Mouse (Mus musculus): ENCODE measurements around the gene Stk38l. TPM values are rescaled to one million over a fixed set of nuclear protein-coding genes. Genes with fewer than 3 reads are reported as not detected.

The Stk38l gene
- polyA plus RNA-seq, 1 experiment from 2014 or later = 20.1 TPM

DNA sequence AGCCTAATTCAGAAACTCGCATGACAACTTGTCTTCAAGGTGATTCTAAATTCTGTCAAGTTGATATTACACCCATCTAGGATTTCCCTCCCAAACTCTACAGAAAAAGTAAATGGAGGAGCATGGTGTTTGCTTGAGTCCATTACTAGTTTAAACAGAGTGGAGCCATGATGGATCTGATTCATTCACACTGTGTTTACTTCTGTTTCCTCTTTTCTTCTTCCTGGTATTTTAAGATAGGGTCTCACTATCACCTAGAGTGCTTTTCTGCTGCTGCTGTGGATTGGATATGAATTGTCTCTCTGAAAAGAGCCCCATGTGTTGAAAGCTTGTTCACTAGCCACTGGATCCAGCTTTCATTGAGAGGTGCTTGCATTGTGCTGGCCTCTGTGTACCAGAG is 20.4 kb downstream of the Stk38l start:
- H3K4me1 ChIP-seq (replicated peaks; ENCODE audit: control insufficient read depth, insufficient read depth, low read length) = no peaks in the 10 kb centered on the region
- H3K27ac ChIP-seq (ENCODE audit: low read depth, low read length) = no peak overlapping the region
- no peak overlapping the region for H3K9ac ChIP-seq (ENCODE audit: low read depth, low read length)
- no peaks in the 10 kb centered on the region for H3K27me3 ChIP-seq (ENCODE audit: control insufficient read depth, insufficient read depth, low read length)
- WGBS = 89% methylated on average over 1 of the region's 1 CpGs
- H3K36me3 ChIP-seq (ENCODE audit: control insufficient read depth, insufficient read depth, low read length) = no peaks in the 10 kb centered on the region
- H3K4me2 ChIP-seq (replicated peaks; ENCODE audit: low read depth, low read length) = no peak overlapping the region
- no peak overlapping the region for H3K4me3 ChIP-seq (ENCODE audit: low read depth, low read length)
- no peak for ATAC-seq (ENCODE audit: low FRiP score)
- H3K9me3 ChIP-seq (ENCODE audit: control insufficient read depth, low read length) = no peaks in the 10 kb centered on the region
- no peak for DNase-seq (ENCODE audit: low spot score)

- DNase-seq (ENCODE audit: low spot score) = no peak
These were observed 21.8 kb downstream of the Stk38l start for GRCm38 (mm10) chr6:146746577-146746976.

DNA sequence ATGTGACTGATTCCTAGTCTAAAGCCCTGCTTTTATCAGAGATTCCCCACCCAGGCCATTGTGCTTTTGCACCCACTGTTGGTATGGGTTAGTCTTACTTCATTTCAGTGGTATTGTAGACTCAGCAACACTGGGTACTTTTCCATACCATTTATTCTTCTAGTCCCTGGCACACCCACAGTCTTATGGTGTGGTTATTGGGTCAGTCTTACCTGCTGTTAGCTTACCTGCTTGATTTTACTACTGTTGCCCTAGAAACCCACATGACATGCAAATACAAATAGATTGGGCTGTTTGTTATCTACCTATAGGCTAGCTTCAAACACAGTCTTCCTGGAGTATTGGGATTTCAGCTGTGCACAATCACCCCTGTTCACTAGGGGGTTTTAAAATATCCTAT is 22.3 kb downstream of the Stk38l start:
- Histone ChIP-seq H3K36me3 (ENCODE audit: control insufficient read depth, insufficient read depth, low read length) (no peaks in the 10 kb centered on the region), H3K27ac (ENCODE audit: low read depth, low read length) (no peak overlapping the region), H3K4me3 (ENCODE audit: low read depth, low read length) (no peak overlapping the region), H3K9ac (ENCODE audit: low read depth, low read length) (no peak overlapping the region), H3K4me1 (replicated peaks; ENCODE audit: control insufficient read depth, insufficient read depth, low read length) (no peaks in the 10 kb centered on the region), H3K9me3 (ENCODE audit: control insufficient read depth, low read length) (no peaks in the 10 kb centered on the region), H3K4me2 (replicated peaks; ENCODE audit: low read depth, low read length) (no peak overlapping the region), H3K27me3 (ENCODE audit: control insufficient read depth, insufficient read depth, low read length) (no peaks in the 10 kb centered on the region)
- no peak for DNase-seq (ENCODE audit: low spot score)
- ATAC-seq (ENCODE audit: low FRiP score) = no peak

More at GRCm38 (mm10) chr6:146746577-146746976, 21.8 kb downstream of the Stk38l start:
- Histone ChIP-seq H3K9ac (ENCODE audit: low read depth, low read length) (no peak overlapping the region), H3K36me3 (ENCODE audit: control insufficient read depth, insufficient read depth, low read length) (no peaks in the 10 kb centered on the region), H3K4me3 (ENCODE audit: low read depth, low read length) (no peak overlapping the region), H3K27me3 (ENCODE audit: control insufficient read depth, insufficient read depth, low read length) (no peaks in the 10 kb centered on the region), H3K9me3 (ENCODE audit: control insufficient read depth, low read length) (no peaks in the 10 kb centered on the region), H3K4me1 (replicated peaks; ENCODE audit: control insufficient read depth, insufficient read depth, low read length) (no peaks in the 10 kb centered on the region), H3K4me2 (replicated peaks; ENCODE audit: low read depth, low read length) (no peak overlapping the region), H3K27ac (ENCODE audit: low read depth, low read length) (no peak overlapping the region)
- no peak for ATAC-seq (ENCODE audit: low FRiP score)
- 84% methylated on average over 5 of the region's 5 CpGs for WGBS

DNA sequence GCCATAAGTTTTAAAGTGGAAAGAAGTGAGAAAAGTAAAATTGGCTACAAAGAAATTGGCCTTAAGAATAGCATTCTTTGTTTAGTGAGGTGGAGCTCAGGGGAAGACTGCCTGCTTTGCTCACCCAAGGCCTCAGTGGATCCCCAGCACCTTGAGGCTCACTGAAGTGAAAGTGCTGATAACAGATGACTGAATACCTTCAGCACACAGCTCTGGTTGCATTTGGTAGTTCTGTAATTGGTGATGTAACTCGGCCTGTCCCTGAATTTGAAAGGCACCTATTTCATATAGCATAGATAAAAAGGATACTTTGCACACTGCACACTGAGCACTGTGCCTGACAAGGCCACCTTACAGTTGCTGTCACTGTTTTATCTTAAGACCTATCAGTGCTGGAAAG is 23.5 kb downstream of the Stk38l start:
- H3K27ac ChIP-seq (ENCODE audit: low read depth, low read length) = no peak overlapping the region
- H3K4me1 ChIP-seq (replicated peaks; ENCODE audit: control insufficient read depth, insufficient read depth, low read length) = no peaks in the 10 kb centered on the region
- H3K36me3 ChIP-seq (ENCODE audit: control insufficient read depth, insufficient read depth, low read length) = no peaks in the 10 kb centered on the region
- H3K4me3 ChIP-seq (ENCODE audit: low read depth, low read length) = no peak overlapping the region
- no peak overlapping the region for H3K4me2 ChIP-seq (replicated peaks; ENCODE audit: low read depth, low read length)
- 88% methylated on average over 1 of the region's 1 CpGs for WGBS
- H3K9me3 ChIP-seq (ENCODE audit: control insufficient read depth, low read length) = no peaks in the 10 kb centered on the region
- no peak for ATAC-seq (ENCODE audit: low FRiP score)
- H3K27me3 ChIP-seq (ENCODE audit: control insufficient read depth, insufficient read depth, low read length) = no peaks in the 10 kb centered on the region
- DNase-seq (ENCODE audit: low spot score) = no peak
- no peak overlapping the region for H3K9ac ChIP-seq (ENCODE audit: low read depth, low read length)

GRCm38 (mm10) chr6:146751671-146752070 is 26.9 kb downstream of the Stk38l start:
- H3K4me2 ChIP-seq (replicated peaks; ENCODE audit: low read depth, low read length) = no peak overlapping the region
- ATAC-seq (ENCODE audit: low FRiP score) (no peak), DNase-seq (ENCODE audit: low spot score) (no peak)
- 0 out of 2 replicates have a peak, but pooled peaks cover 2% of the 10 kb centered on the region for H3K4me1 ChIP-seq (replicated peaks; ENCODE audit: control insufficient read depth, insufficient read depth, low read length)
- no peaks in the 10 kb centered on the region for H3K36me3 ChIP-seq (ENCODE audit: control insufficient read depth, insufficient read depth, low read length)
- WGBS = 67% methylated on average over 1 of the region's 1 CpGs
- no peak overlapping the region for H3K27ac ChIP-seq (ENCODE audit: low read depth, low read length)
- H3K4me3 ChIP-seq (ENCODE audit: low read depth, low read length) = no peak overlapping the region
- H3K9me3 ChIP-seq (ENCODE audit: control insufficient read depth, low read length) = no peaks in the 10 kb centered on the region
- no peaks in the 10 kb centered on the region for H3K27me3 ChIP-seq (ENCODE audit: control insufficient read depth, insufficient read depth, low read length)
- H3K9ac ChIP-seq (ENCODE audit: low read depth, low read length) = no peak overlapping the region

DNA sequence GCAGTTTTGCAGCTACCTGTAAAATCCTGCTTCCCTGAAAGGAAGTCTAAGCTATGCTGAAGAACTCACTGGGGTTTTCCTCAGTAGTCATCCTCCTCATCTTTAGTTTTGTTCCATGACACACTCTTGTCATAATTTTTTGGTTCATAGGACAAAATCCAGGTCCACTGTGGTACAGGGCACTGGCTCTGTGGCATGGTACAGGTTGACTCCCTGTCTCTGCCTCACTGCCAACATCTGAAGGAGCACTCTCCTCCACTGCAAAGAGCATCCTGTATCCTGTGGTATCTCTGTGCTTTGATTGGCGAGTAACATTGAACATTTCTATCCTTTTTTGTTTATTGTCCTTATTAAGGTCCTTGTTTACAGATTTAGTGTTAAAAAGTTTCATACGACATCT is 27.4 kb downstream of the Stk38l start:
- 90% methylated on average over 2 of the region's 2 CpGs for WGBS
- H3K9ac ChIP-seq (ENCODE audit: low read depth, low read length) = no peak overlapping the region
- H3K27me3 ChIP-seq (ENCODE audit: control insufficient read depth, insufficient read depth, low read length) = no peaks in the 10 kb centered on the region
- DNase-seq (ENCODE audit: low spot score) (no peak), ATAC-seq (ENCODE audit: low FRiP score) (no peak)
- H3K4me1 ChIP-seq (replicated peaks; ENCODE audit: control insufficient read depth, insufficient read depth, low read length) = 0 out of 2 replicates have a peak, but pooled peaks cover 2% of the 10 kb centered on the region
- H3K4me3 ChIP-seq (ENCODE audit: low read depth, low read length) = no peak overlapping the region
- no peaks in the 10 kb centered on the region for H3K9me3 ChIP-seq (ENCODE audit: control insufficient read depth, low read length)
- no peaks in the 10 kb centered on the region for H3K36me3 ChIP-seq (ENCODE audit: control insufficient read depth, insufficient read depth, low read length)
- H3K4me2 ChIP-seq (replicated peaks; ENCODE audit: low read depth, low read length) = no peak overlapping the region
- no peak overlapping the region for H3K27ac ChIP-seq (ENCODE audit: low read depth, low read length)

DNA sequence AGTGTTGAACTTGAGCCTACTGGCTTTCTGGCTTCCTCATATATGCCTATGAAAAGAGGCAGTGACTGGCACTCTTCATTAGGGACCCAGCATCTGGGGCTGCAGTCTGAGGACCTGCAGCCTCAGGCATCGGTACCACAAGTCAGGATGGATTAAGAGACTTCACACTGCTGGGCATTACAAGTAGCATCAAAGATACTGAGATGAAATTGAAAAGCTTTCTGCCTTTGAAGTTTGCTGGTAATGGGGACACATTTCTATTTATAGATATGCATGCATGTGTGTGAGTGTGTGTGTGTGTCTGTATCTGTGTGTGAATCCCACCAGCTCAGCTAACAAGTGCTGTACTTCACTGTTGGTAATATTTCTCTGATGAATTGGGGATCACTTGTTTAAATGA is 27.8 kb downstream of the Stk38l start:
- Histone ChIP-seq H3K4me2 (replicated peaks; ENCODE audit: low read depth, low read length) (no peak overlapping the region), H3K9me3 (ENCODE audit: control insufficient read depth, low read length) (no peaks in the 10 kb centered on the region), H3K36me3 (ENCODE audit: control insufficient read depth, insufficient read depth, low read length) (no peaks in the 10 kb centered on the region), H3K27ac (ENCODE audit: low read depth, low read length) (no peak overlapping the region), H3K4me3 (ENCODE audit: low read depth, low read length) (no peak overlapping the region), H3K9ac (ENCODE audit: low read depth, low read length) (no peak overlapping the region), H3K4me1 (replicated peaks; ENCODE audit: control insufficient read depth, insufficient read depth, low read length) (0 out of 2 replicates have a peak, but pooled peaks cover 2% of the 10 kb centered on the region), H3K27me3 (ENCODE audit: control insufficient read depth, insufficient read depth, low read length) (no peaks in the 10 kb centered on the region)
- ATAC-seq (ENCODE audit: low FRiP score) (no peak), DNase-seq (ENCODE audit: low spot score) (no peak)
- 81% methylated on average over 1 of the region's 1 CpGs for WGBS

DNA sequence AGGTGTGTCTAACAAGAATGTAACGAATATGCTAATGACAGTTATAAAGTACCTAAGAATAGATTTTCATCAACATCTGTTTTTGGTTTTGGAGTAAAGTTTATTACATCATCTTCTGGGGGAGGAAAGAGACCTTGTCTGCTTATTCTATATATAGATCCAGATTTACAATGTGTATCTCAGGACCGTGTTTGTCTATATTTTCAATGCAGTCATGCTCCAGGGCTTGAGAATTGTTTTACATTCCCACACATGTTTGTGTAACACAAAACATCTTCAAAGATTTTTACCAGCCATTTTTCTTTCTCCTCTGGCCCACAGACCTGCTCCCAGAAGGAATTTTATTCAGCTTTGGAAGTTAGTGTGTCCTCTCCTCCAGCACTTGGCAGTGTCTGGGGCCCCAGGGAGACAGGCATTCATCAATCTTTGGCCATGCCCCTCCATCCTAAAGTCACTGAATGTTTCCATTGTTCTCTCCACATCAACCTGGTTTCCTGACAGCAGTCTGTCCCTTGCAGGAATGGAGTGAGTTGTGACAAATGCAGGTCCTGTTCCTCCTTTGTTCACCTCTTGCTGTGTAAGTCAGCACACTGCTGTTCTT is 28.9 kb downstream of the Stk38l start:
- H3K36me3 ChIP-seq (ENCODE audit: control insufficient read depth, insufficient read depth, low read length) = no peaks in the 10 kb centered on the region
- H3K27me3 ChIP-seq (ENCODE audit: control insufficient read depth, insufficient read depth, low read length) = no peaks in the 10 kb centered on the region
- H3K9me3 ChIP-seq (ENCODE audit: control insufficient read depth, low read length) = no peaks in the 10 kb centered on the region
- H3K9ac ChIP-seq (ENCODE audit: low read depth, low read length) = no peak overlapping the region
- H3K4me3 ChIP-seq (ENCODE audit: low read depth, low read length) = no peak overlapping the region
- no peak for ATAC-seq (ENCODE audit: low FRiP score)
- 85% methylated on average over 2 of the region's 2 CpGs for WGBS
- H3K27ac ChIP-seq (ENCODE audit: low read depth, low read length) = no peak overlapping the region
- 0 out of 2 replicates have a peak, but pooled peaks cover 2% of the 10 kb centered on the region for H3K4me1 ChIP-seq (replicated peaks; ENCODE audit: control insufficient read depth, insufficient read depth, low read length)
- DNase-seq (ENCODE audit: low spot score) = no peak
- no peak overlapping the region for H3K4me2 ChIP-seq (replicated peaks; ENCODE audit: low read depth, low read length)

GRCm38 (mm10) chr6:146755136-146755535 is 30.3 kb downstream of the Stk38l start:
- DNase-seq (ENCODE audit: low spot score) (no peak), ATAC-seq (ENCODE audit: low FRiP score) (no peak)
- Histone ChIP-seq H3K4me3 (ENCODE audit: low read depth, low read length) (no peak overlapping the region), H3K27me3 (ENCODE audit: control insufficient read depth, insufficient read depth, low read length) (no peaks in the 10 kb centered on the region), H3K27ac (ENCODE audit: low read depth, low read length) (no peak overlapping the region), H3K9ac (ENCODE audit: low read depth, low read length) (no peak overlapping the region), H3K4me2 (replicated peaks; ENCODE audit: low read depth, low read length) (no peak overlapping the region), H3K36me3 (ENCODE audit: control insufficient read depth, insufficient read depth, low read length) (no peaks in the 10 kb centered on the region), H3K9me3 (ENCODE audit: control insufficient read depth, low read length) (no peaks in the 10 kb centered on the region), H3K4me1 (replicated peaks; ENCODE audit: control insufficient read depth, insufficient read depth, low read length) (0 out of 2 replicates have a peak, but pooled peaks cover 2% of the 10 kb centered on the region)
- WGBS = 93% methylated on average over 2 of the region's 2 CpGs
